In genomic region chr1:154096911-154097310, GRCm38 (mm10) we compare ENCODE assay signal across 4 mouse cellular contexts.
"Had no signal": no experiment of that assay in that cellular context is flagged by ENCODE, and none has a peak within 500 bp of the region (broad histone marks: within the 10 kb centered on the region; RNA-seq: fewer than 3 reads in every experiment).

No protein-coding gene starts in this region.

- H3K4me3 ChIP-seq: megakaryocyte, embryonic 14.5 days; midbrain, embryonic 13.5 days; midbrain, embryonic 15.5 days; neural tube, embryonic 12.5 days had no signal

- H3K27ac ChIP-seq: midbrain, embryonic 13.5 days; midbrain, embryonic 15.5 days; neural tube, embryonic 12.5 days had no signal
